ENCODE assay signal across 16 mouse cellular contexts in genomic region chr1:18524485-18524884, GRCm38 (mm10).
"Had no signal": no experiment of that assay in that cellular context is flagged by ENCODE, and none has a peak within 500 bp of the region (broad histone marks: within the 10 kb centered on the region; RNA-seq: fewer than 3 reads in every experiment).

No protein-coding gene starts in this region.

- H3K27ac ChIP-seq: neural tube, embryonic 13.5 days; neural tube, embryonic 15.5 days; stomach, embryonic 15.5 days; stomach, postnatal 0 days had no signal

- H3K36me3 ChIP-seq: neural tube, embryonic 13.5 days; neural tube, embryonic 15.5 days; stomach, embryonic 15.5 days had no signal

- H3K9me3 ChIP-seq: neural tube, embryonic 13.5 days; neural tube, embryonic 15.5 days; stomach, embryonic 15.5 days had no signal

- DNase-seq: retina, postnatal 1 day; right cerebral cortex, adult 18-20 months; right cerebral cortex, postnatal 14 days; right cerebral cortex, postnatal 25 days; right cerebral cortex, postnatal 4 days; spleen, adult 18-20 months; thymus, adult 18-20 months; thymus, adult 2 months; thymus, postnatal 14 days; thymus, postnatal 25 days; thymus, postnatal 36 days; thymus, postnatal 4 days had no signal

- H3K9ac ChIP-seq: neural tube, embryonic 13.5 days; neural tube, embryonic 15.5 days; stomach, embryonic 15.5 days had no signal

- H3K27me3 ChIP-seq: neural tube, embryonic 13.5 days; neural tube, embryonic 15.5 days; stomach, embryonic 15.5 days had no signal

- H3K4me3 ChIP-seq: neural tube, embryonic 13.5 days; neural tube, embryonic 15.5 days; stomach, embryonic 15.5 days had no signal

- H3K4me1 ChIP-seq: neural tube, embryonic 13.5 days; neural tube, embryonic 15.5 days; stomach, embryonic 15.5 days had no signal

- H3K4me2 ChIP-seq: neural tube, embryonic 13.5 days; neural tube, embryonic 15.5 days; stomach, embryonic 15.5 days had no signal
